In the genomic region with DNA sequence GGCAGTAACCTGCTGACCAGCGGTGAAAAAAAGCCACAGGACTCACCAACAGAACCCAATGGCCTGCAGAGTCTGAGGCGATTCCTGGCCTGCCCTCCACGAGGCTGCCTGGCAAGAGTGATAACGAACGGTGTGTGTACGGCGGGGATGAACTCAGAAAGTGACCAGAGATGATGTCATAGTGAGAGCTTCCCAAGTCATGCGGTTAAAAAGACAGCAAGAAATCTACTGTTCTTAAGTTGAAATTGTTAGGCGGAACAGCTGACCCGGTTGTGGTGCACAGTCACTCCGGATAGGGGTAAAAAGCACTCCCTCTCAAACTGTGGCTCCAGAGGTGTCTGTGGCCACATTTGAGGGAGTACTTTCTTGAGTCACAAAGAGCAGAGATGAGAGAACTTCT, we compare ENCODE assay signal across 24 mouse cellular contexts. TPM values are rescaled to one million over a fixed set of nuclear protein-coding genes. Genes with fewer than 3 reads are reported as not detected.
"Had no signal": no experiment of that assay in that cellular context is flagged by ENCODE, and none has a peak within 500 bp of the region (broad histone marks: within the 10 kb centered on the region; RNA-seq: fewer than 3 reads in every experiment).

No protein-coding gene starts in this region.

- H3K4me1 ChIP-seq: limb, embryonic 15.5 days; stomach, embryonic 15.5 days had no signal

- ATAC-seq: liver, postnatal 0 days; lung, postnatal 0 days; midbrain, embryonic 13.5 days; midbrain, embryonic 16.5 days had no signal

- H3K9ac ChIP-seq: limb, embryonic 12.5 days; limb, embryonic 15.5 days; liver, embryonic 14.5 days; liver, postnatal 0 days; lung, embryonic 14.5 days; midbrain, embryonic 13.5 days; stomach, embryonic 15.5 days had no signal

- H3K36me3 ChIP-seq: limb, embryonic 12.5 days; limb, embryonic 15.5 days; midbrain, embryonic 13.5 days; stomach, embryonic 15.5 days had no signal

- H3K4me3 ChIP-seq: layer of hippocampus, adult 2 months; limb, embryonic 12.5 days; limb, embryonic 15.5 days; midbrain, embryonic 13.5 days; stomach, embryonic 15.5 days had no signal

- H3K27me3 ChIP-seq: limb, embryonic 12.5 days; limb, embryonic 15.5 days; midbrain, embryonic 13.5 days; stomach, embryonic 15.5 days had no signal

- H3K4me2 ChIP-seq: limb, embryonic 12.5 days; limb, embryonic 15.5 days; liver, embryonic 11.5 days; lung, embryonic 14.5 days; midbrain, embryonic 13.5 days; stomach, embryonic 15.5 days had no signal

- DNase-seq: kidney, adult 2 months; kidney, postnatal 25 days; layer of hippocampus, adult 9-11 months; left cerebral cortex, postnatal 4 days; liver, postnatal 0 days; lung, embryonic 14.5 days; retina, postnatal 1 day; right cerebral cortex, postnatal 25 days; spleen, adult 18-20 months; thymus, adult 18-20 months; thymus, postnatal 36 days had no signal

- H3K27ac ChIP-seq: kidney, postnatal 0 days; layer of hippocampus, adult 2 months; limb, embryonic 12.5 days; limb, embryonic 15.5 days; liver, embryonic 14.5 days; macrophage; midbrain, embryonic 13.5 days; stomach, embryonic 15.5 days had no signal

- H3K9me3 ChIP-seq: limb, embryonic 15.5 days; midbrain, embryonic 13.5 days; stomach, embryonic 15.5 days had no signal

RNA-seq across cellular contexts. Expression of a gene that starts 10.8 kb away (rescaled TPM):
- total RNA-seq: megakaryocyte, adult 5-6 weeks had no signal
- polyA plus RNA-seq: liver, postnatal 0 days had no signal

RNA-seq across cellular contexts. Expression of a gene that starts 29.5 kb away (rescaled TPM):
- total RNA-seq: layer of hippocampus, adult 2 months; megakaryocyte, adult 5-6 weeks had no signal
- polyA plus RNA-seq: limb, embryonic 15.5 days; liver, postnatal 0 days; neural tube, embryonic 14.5 days had no signal

RNA-seq across cellular contexts. Expression of a gene that starts 37.3 kb away (rescaled TPM):
- total RNA-seq: megakaryocyte, adult 5-6 weeks had no signal
- polyA plus RNA-seq: macrophage had no signal
